Mouse (Mus musculus) bone marrow, adult 2 months (tissue): ENCODE data around the gene Creld1.

ENCODE experiments used
- CTCF ChIP-seq: fragments of 200-500 bp; IDR thresholded peaks from 2 replicates; pipeline ENCODE4 v1.5.1; 2011; ENCODE audit warnings: low read length, control low read depth; ENCODE audit not compliant: control insufficient read depth, insufficient read depth
- POLR2A ChIP-seq: fragments of 200-500 bp; IDR thresholded peaks from 2 replicates; pipeline ENCODE4 v1.6.1; 2011; ENCODE audit warnings: low read depth, mild to moderate bottlenecking, control low read depth, low read length, borderline replicate concordance; ENCODE audit not compliant: control insufficient read depth

- TF ChIP-seq CTCF (no peak), POLR2A (no peak)
These were observed 632 bp downstream of the Creld1 start for GRCm38 (mm10) chr6:113483729-113484128.
